Mouse (Mus musculus) heart, adult 8-10 months (tissue): Measurements from ENCODE around the gene Rab17. TPM values are rescaled to one million over a fixed set of nuclear protein-coding genes. Genes with fewer than 3 reads are reported as not detected.

ENCODE experiments used
- DNase-seq: peaks from one replicate; pipeline ENCODE4 v3.0.0; 2022; ENCODE audit warnings: low spot score
- total RNA-seq, 4 experiments: library from RNA; stranded (reverse); gene quantifications; 2 replicates each; pipeline ENCODE4 v1.2.4; 2022

Gene Rab17
- total RNA-seq, 4 experiments from 2014 or later, result 2.0 to 4.4 (median 3.3) TPM

- DNase-seq, result no peak
Measured at GRCm38 (mm10) chr1:90933001-90933400, 36.5 kb downstream of the Rab17 start.

GRCm38 (mm10) chr1:90928575-90928934, 40.9 kb downstream of the Rab17 start:
- DNase-seq, result peak; percentile 83

- DNase-seq, result no peak
Measured at GRCm38 (mm10) chr1:90927929-90928574, 41.4 kb downstream of the Rab17 start.

GRCm38 (mm10) chr1:90927308-90927707, 42.2 kb downstream of the Rab17 start:
- DNase-seq, result no peak

GRCm38 (mm10) chr1:90926030-90926429, 43.4 kb downstream of the Rab17 start:
- DNase-seq, result no peak

GRCm38 (mm10) chr1:90921687-90922086, 47.8 kb downstream of the Rab17 start:
- no peak for DNase-seq

- no peak for DNase-seq
Measured at GRCm38 (mm10) chr1:90917509-90917908, 52.0 kb downstream of the Rab17 start.

- peak; percentile 30 for DNase-seq
Measured at GRCm38 (mm10) chr1:90914948-90915569, 54.4 kb downstream of the Rab17 start, which contains the start of gene Mlph. Gene Mlph, plus strand, starts transcription at chr1:90915085.

- no peak for DNase-seq
Measured at GRCm38 (mm10) chr1:90913231-90913630, 56.2 kb downstream of the Rab17 start.

GRCm38 (mm10) chr1:90909631-90910152, 59.8 kb downstream of the Rab17 start:
- peak; percentile 62 for DNase-seq

- DNase-seq, result peak; percentile 57
Measured at GRCm38 (mm10) chr1:90909161-90909560, 60.3 kb downstream of the Rab17 start.

Other genes starting within 250 kb of the Rab17 start
- 10 to 100 TPM in 3 of 4 experiments, 1 to 10 TPM in 1; 9.9 to 29.8 (median 23.8) TPM for gene Col6a3, start 125.7 kb downstream of the Rab17 start, total RNA-seq
- 1 to 10 TPM in 2 of 4 experiments, under 1 TPM in 2; 0.75 to 1.5 (median 1.1) TPM for gene Mlph, start 54.6 kb downstream of the Rab17 start, total RNA-seq
- not detected for gene Prlh, start 16.6 kb downstream of the Rab17 start, total RNA-seq
- 10 to 100 TPM; 55.4 to 72.1 (median 61.1) TPM for gene Lrrfip1, start 29.1 kb upstream of the Rab17 start, total RNA-seq
- not detected for gene Rbm44, start 175.4 kb upstream of the Rab17 start, total RNA-seq
- gene Ramp1, start 210.2 kb upstream of the Rab17 start, total RNA-seq, result 1 to 10 TPM; 3.4 to 5.1 (median 4.5) TPM